9 mouse cellular contexts compared by ENCODE assay signal in genomic region chr16:12359116-12359515, GRCm38 (mm10).
DNase-seq lines count a peak whose midpoint lies in the region; ATAC-seq and TF ChIP-seq lines count a peak whose summit lies in the region.
"Had no signal": no experiment of that assay in that cellular context is flagged by ENCODE, and none has a peak within 500 bp of the region (broad histone marks: within the 10 kb centered on the region; RNA-seq: fewer than 3 reads in every experiment).

No protein-coding gene starts in this region.

- no peaks in the 10 kb centered on the region for H3K36me3 ChIP-seq in kidney, postnatal 0 days (ENCODE audit: insufficient read depth, low read length)
- H3K36me3 ChIP-seq in kidney, embryonic 15.5 days: no peaks in the 10 kb centered on the region
- no peaks in the 10 kb centered on the region for H3K36me3 ChIP-seq in liver, embryonic 14.5 days (replicated peaks; ENCODE audit: control insufficient read depth, insufficient read depth, low read depth)
- H3K36me3 ChIP-seq: heart, embryonic 15.5 days; lung, embryonic 15.5 days had no signal

- no peak for TF ChIP-seq EP300 in liver, embryonic 14.5 days (IDR thresholded peaks at IDR 0.05; ENCODE audit: low read depth)

- no peak overlapping the region for H3K4me2 ChIP-seq in kidney, postnatal 0 days (ENCODE audit: low read length)
- no peak overlapping the region for H3K4me2 ChIP-seq in kidney, embryonic 15.5 days
- no peak overlapping the region for H3K4me2 ChIP-seq in liver, embryonic 14.5 days (ENCODE audit: low read depth)
- H3K4me2 ChIP-seq: heart, embryonic 15.5 days; lung, embryonic 15.5 days had no signal

- no peak overlapping the region for H3K27ac ChIP-seq in kidney, postnatal 0 days
- no peak overlapping the region for H3K27ac ChIP-seq in kidney, embryonic 15.5 days
- no peak overlapping the region for H3K27ac ChIP-seq in liver, embryonic 14.5 days
- H3K27ac ChIP-seq: heart, embryonic 15.5 days; lung, embryonic 15.5 days had no signal

- no peak overlapping the region for H3K4me3 ChIP-seq in kidney, postnatal 0 days (replicated peaks; ENCODE audit: low read depth, low read length)
- no peak overlapping the region for H3K4me3 ChIP-seq in kidney, embryonic 15.5 days (replicated peaks)
- no peak overlapping the region for H3K4me3 ChIP-seq in liver, embryonic 14.5 days (ENCODE audit: insufficient read depth in 1 of 2, low read depth in 2 of 2, low read length in 2 of 2)
- H3K4me3 ChIP-seq: heart, embryonic 15.5 days; lung, embryonic 15.5 days had no signal

- ATAC-seq in kidney, postnatal 0 days (replicated peaks; ENCODE audit: low FRiP score, low read depth): no peak
- no peak for ATAC-seq in kidney, embryonic 15.5 days (replicated peaks; ENCODE audit: low FRiP score)
- ATAC-seq in liver, embryonic 14.5 days (ENCODE audit: insufficient read depth): no peak

- no peaks in the 10 kb centered on the region for H3K4me1 ChIP-seq in kidney, postnatal 0 days (replicated peaks; ENCODE audit: insufficient read depth, low read length)
- H3K4me1 ChIP-seq in kidney, embryonic 15.5 days: no peaks in the 10 kb centered on the region
- H3K4me1 ChIP-seq in liver, embryonic 14.5 days (replicated peaks; ENCODE audit: control insufficient read depth in 2 of 2, insufficient read depth in 2 of 2, low read length in 1 of 2): no peaks in the 10 kb centered on the region
- H3K4me1 ChIP-seq: heart, embryonic 15.5 days; lung, embryonic 15.5 days had no signal

- WGBS in kidney, postnatal 0 days: 17% methylated on average over 5 of the region's 5 CpGs
- 29% methylated on average over 5 of the region's 5 CpGs for WGBS in kidney, embryonic 15.5 days
- 11% methylated on average over 5 of the region's 5 CpGs for WGBS in liver, embryonic 14.5 days (ENCODE audit: insufficient replicate concordance)

- TF ChIP-seq CTCF in kidney, postnatal 0 days (IDR thresholded peaks at IDR 0.05; ENCODE audit: low read depth): no peak
- no peak for TF ChIP-seq CTCF in liver, embryonic 14.5 days (IDR thresholded peaks at IDR 0.05; ENCODE audit: low read depth)

- no peak overlapping the region for H3K9ac ChIP-seq in kidney, postnatal 0 days (ENCODE audit: low read depth, low read length)
- H3K9ac ChIP-seq in kidney, embryonic 15.5 days: no peak overlapping the region
- no peak overlapping the region for H3K9ac ChIP-seq in liver, embryonic 14.5 days (replicated peaks)
- H3K9ac ChIP-seq: heart, embryonic 15.5 days; lung, embryonic 15.5 days had no signal

- peak; percentile 65 for DNase-seq in kidney, postnatal 0 days (ENCODE audit: low spot score)
- peak; percentile 1 for DNase-seq in MEL-GATA-1-ER (ENCODE audit: extremely low read depth, low read depth)
- peak; percentile 14 for DNase-seq in c-Kit-positive CD71-positive TER-119-negative erythroid progenitor cells, embryonic 14.5 days (ENCODE audit: low read depth)
- DNase-seq in liver, embryonic 14.5 days (ENCODE audit: low read depth in 3 of 3, low spot score in 3 of 3): peak in 2 of 3 experiments; percentile 1 to 6
- no peak for DNase-seq in right cerebral cortex, postnatal 36 days (ENCODE audit: low spot score in 2 of 2)
- DNase-seq in cerebellum, postnatal 36 days: no peak

- H3K27me3 ChIP-seq in kidney, postnatal 0 days (ENCODE audit: insufficient read depth, low read length): no peaks in the 10 kb centered on the region
- no peaks in the 10 kb centered on the region for H3K27me3 ChIP-seq in kidney, embryonic 15.5 days
- no peaks in the 10 kb centered on the region for H3K27me3 ChIP-seq in liver, embryonic 14.5 days (ENCODE audit: control insufficient read depth, insufficient read depth, low read length)
- H3K27me3 ChIP-seq: heart, embryonic 15.5 days; lung, embryonic 15.5 days had no signal

- no peaks in the 10 kb centered on the region for H3K9me3 ChIP-seq in kidney, postnatal 0 days (replicated peaks; ENCODE audit: low read length)
- H3K9me3 ChIP-seq in kidney, embryonic 15.5 days (replicated peaks): 0 out of 2 replicates have a peak, but pooled peaks cover 3% of the 10 kb centered on the region
- H3K9me3 ChIP-seq in liver, embryonic 14.5 days (ENCODE audit: control insufficient read depth, low read length): no peaks in the 10 kb centered on the region
- H3K9me3 ChIP-seq: lung, embryonic 15.5 days had no signal

Comparison
In these comparisons a context has a peak if more than half of its experiments do, and no peak if none do; other contexts are left out.
1. DNase-seq: peak in kidney, postnatal 0 days (single experiment), MEL-GATA-1-ER (single experiment), c-Kit-positive CD71-positive TER-119-negative erythroid progenitor cells, embryonic 14.5 days (single experiment) and liver, embryonic 14.5 days (2 of 3); none in right cerebral cortex, postnatal 36 days (0 of 2) and cerebellum, postnatal 36 days (0 of 2).